Mouse (Mus musculus) heart, embryonic 12.5 days (tissue): Measurements from ENCODE around the gene Hs3st5. TPM values are rescaled to one million over a fixed set of nuclear protein-coding genes. Genes with fewer than 3 reads are reported as not detected.
"Not testable (repeated sequence)": the region's sequence is repeated elsewhere in the genome, so short reads cannot be mapped to it uniquely, and the experiment has no call there.

ENCODE experiments used
- ATAC-seq: fragments of 200-750 bp; cut with Nextera tagmentation; 2 replicates; pipeline ENCODE4 v1.8.0; 2017; ENCODE audit warnings: moderate TSS enrichment, moderate library complexity; ENCODE audit not compliant: insufficient number of reproducible peaks, low FRiP score
- H3K27ac ChIP-seq: fragments of 300-500 bp; sonication (generic); 2 replicates; pipeline ENCODE4 v1.5.1; 2016; ENCODE audit warnings: mild to moderate bottlenecking, moderate library complexity; ENCODE audit not compliant: poor library complexity, severe bottlenecking
- H3K27me3 ChIP-seq: fragments of 300-500 bp; sonication (generic); replicated peaks from 2 replicates; pipeline ENCODE4 v1.6.1; 2016; ENCODE audit warnings: mild to moderate bottlenecking, moderate library complexity
- H3K36me3 ChIP-seq: fragments of 300-500 bp; sonication (generic); 2 replicates; pipeline ENCODE4 v1.6.1; 2016; ENCODE audit warnings: mild to moderate bottlenecking, moderate library complexity
- H3K4me1 ChIP-seq: fragments of 300-500 bp; sonication (generic); replicated peaks from 2 replicates; pipeline ENCODE4 v1.6.1; 2016; ENCODE audit warnings: mild to moderate bottlenecking
- H3K4me2 ChIP-seq: fragments of 300-500 bp; sonication (generic); 2 replicates; pipeline ENCODE4 v1.6.1; 2016; ENCODE audit warnings: mild to moderate bottlenecking, moderate library complexity
- H3K4me3 ChIP-seq: fragments of 300-500 bp; sonication (generic); 2 replicates; pipeline ENCODE4 v1.5.1; 2016; ENCODE audit warnings: mild to moderate bottlenecking
- H3K9ac ChIP-seq: fragments of 300-500 bp; sonication (generic); 2 replicates; pipeline ENCODE4 v1.6.1; 2016; ENCODE audit warnings: mild to moderate bottlenecking, moderate library complexity
- H3K9me3 ChIP-seq: fragments of 300-500 bp; sonication (generic); replicated peaks from 2 replicates; pipeline ENCODE4 v1.6.1; 2016; ENCODE audit warnings: mild to moderate bottlenecking, moderate library complexity
- WGBS: fragments of 180-500 bp; shearing (Covaris S2); methylation state at CpG from one replicate; pipeline ENCODE4 v1.1.7; 2016; 5-methylcytosine and 5-hydroxymethylcytosine counted together
- polyA plus RNA-seq: library from polyadenylated mRNA; unstranded; fragments of >200 nt; fragmentation: Nextera tagmentation; extraction: Ambion mirVana; gene quantifications from 2 replicates; pipeline ENCODE4 v1.2.1, GENCODE M21; 2016

Gene Hs3st5
- polyA plus RNA-seq, 1 experiment from 2014 or later: 0.26 TPM

DNA sequence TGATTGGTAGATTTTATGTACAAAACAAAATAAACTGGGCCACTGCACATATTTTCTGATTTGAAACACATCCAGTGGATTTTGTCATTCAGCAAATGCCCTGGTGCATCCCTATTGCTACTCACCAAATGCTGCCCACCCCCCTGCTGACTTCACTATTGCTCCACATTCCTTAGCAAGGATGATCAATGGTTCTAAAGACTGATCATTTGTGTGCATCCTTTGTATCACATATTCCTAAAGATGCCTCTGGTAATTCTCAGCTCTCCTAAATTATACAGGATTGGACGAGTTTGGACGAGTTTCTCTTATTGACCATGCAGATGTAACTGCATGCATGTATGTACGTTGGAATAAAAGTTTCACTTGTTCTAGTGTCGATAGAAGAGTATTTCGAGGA, 52.1 kb downstream of the Hs3st5 start:
- no peak for ATAC-seq
- Histone ChIP-seq H3K4me1 (peaks cover 9% of the 10 kb centered on the region), H3K9ac (no peak overlapping the region), H3K27ac (no peak overlapping the region), H3K4me3 (no peak overlapping the region), H3K36me3 (no peaks in the 10 kb centered on the region), H3K27me3 (no peaks in the 10 kb centered on the region), H3K9me3 (no peaks in the 10 kb centered on the region), H3K4me2 (no peak overlapping the region)
- whole genome bisulfite sequencing: 77% methylated on average over 5 of the region's 5 CpGs

DNA sequence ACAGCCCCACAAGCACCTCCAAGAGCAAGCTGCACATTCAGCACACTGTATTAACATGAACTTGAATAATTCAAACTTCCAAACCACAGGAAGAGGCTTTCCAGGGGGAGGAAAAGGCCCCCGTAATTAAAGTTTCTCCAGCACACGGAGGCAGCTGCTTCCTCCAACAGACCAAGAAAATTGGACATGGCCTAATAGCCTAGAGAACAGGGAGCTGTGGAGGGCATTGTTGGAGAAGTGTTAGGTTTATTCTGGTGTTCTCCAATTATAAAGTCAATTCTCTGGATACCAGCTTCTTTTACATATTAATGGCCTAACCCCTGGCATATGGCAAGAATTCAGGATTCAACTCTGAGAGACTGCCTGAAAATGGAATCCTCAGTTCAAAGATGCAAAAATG, 60.6 kb downstream of the Hs3st5 start:
- Histone ChIP-seq H3K4me3 (no peak overlapping the region), H3K36me3 (no peaks in the 10 kb centered on the region), H3K4me2 (no peak overlapping the region), H3K27me3 (no peaks in the 10 kb centered on the region), H3K4me1 (no peaks in the 10 kb centered on the region), H3K9me3 (no peaks in the 10 kb centered on the region), H3K27ac (no peak overlapping the region), H3K9ac (no peak overlapping the region)
- 47% methylated on average over 2 of the region's 2 CpGs for WGBS
- ATAC-seq: no peak

DNA sequence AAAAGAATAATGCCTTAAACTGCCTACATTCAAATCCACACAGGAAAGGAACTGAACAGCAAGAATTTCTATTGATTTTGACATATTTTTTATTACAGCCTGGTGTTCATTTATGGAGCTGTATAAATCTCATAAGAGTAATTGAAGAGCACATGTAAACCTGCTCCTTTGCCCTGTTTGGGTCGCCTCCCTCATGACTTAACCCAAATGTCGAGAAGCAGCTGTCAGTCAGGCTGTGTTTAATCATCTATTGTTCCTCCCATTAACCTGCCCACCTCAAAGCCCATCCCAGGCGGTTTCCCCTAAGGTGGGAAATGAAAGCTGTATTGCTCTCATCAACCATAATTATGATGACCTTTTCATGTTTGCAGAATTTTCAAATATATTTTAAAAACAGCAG, 65.9 kb downstream of the Hs3st5 start:
- Histone ChIP-seq H3K27me3 (no peaks in the 10 kb centered on the region), H3K9ac (no peak overlapping the region), H3K9me3 (no peaks in the 10 kb centered on the region), H3K4me1 (no peaks in the 10 kb centered on the region), H3K4me3 (no peak overlapping the region), H3K4me2 (no peak overlapping the region), H3K36me3 (no peaks in the 10 kb centered on the region), H3K27ac (no peak overlapping the region)
- ATAC-seq: no peak
- WGBS: 70% methylated on average over 3 of the region's 3 CpGs

GRCm38 (mm10) chr10:36578375-36579145, 71.9 kb downstream of the Hs3st5 start:
- no peak overlapping the region for H3K9ac ChIP-seq
- H3K36me3 ChIP-seq: no peaks in the 10 kb centered on the region
- H3K4me2 ChIP-seq: no peak overlapping the region
- no peaks in the 10 kb centered on the region for H3K27me3 ChIP-seq
- H3K9me3 ChIP-seq: no peaks in the 10 kb centered on the region
- no peak overlapping the region for H3K27ac ChIP-seq
- no peak for ATAC-seq
- WGBS: 74% methylated on average over 4 of the region's 4 CpGs
- H3K4me1 ChIP-seq: no peaks in the 10 kb centered on the region
- H3K4me3 ChIP-seq: no peak overlapping the region

DNA sequence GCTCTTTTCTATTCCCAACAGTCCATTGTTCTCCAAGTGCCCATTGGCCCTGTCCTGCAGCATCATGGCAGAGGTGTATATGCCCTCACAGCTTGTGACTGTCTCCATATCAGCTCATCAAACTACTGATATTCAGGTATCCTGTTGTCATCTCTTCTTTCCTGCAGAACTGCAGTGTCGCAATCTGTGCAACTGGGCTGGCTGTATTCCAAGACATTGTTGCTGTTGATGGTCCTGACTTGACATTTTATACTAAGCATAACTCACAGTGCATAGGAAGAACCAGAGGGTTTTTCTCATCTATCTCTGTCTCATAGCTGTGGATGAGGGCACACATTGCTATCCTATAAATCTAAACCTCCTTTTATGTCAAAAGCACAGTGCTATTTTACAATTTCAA, 103.8 kb downstream of the Hs3st5 start:
- H3K36me3 ChIP-seq: no peaks in the 10 kb centered on the region
- no peak overlapping the region for H3K4me3 ChIP-seq
- H3K9me3 ChIP-seq: peaks cover 8% of the 10 kb centered on the region; the same call in 1 of the 2 replicates
- no peak overlapping the region for H3K9ac ChIP-seq
- H3K4me1 ChIP-seq: no peaks in the 10 kb centered on the region
- H3K27ac ChIP-seq: no peak overlapping the region
- 57% methylated on average over 1 of the region's 1 CpGs for WGBS
- no peak overlapping the region for H3K4me2 ChIP-seq
- ATAC-seq: no peak
- no peaks in the 10 kb centered on the region for H3K27me3 ChIP-seq

GRCm38 (mm10) chr10:36611415-36611814, 104.8 kb downstream of the Hs3st5 start:
- not testable (repeated sequence) for H3K27ac ChIP-seq, H3K4me2 ChIP-seq, H3K9me3 ChIP-seq, H3K4me3 ChIP-seq, H3K4me1 ChIP-seq, H3K27me3 ChIP-seq, ATAC-seq, H3K36me3 ChIP-seq, H3K9ac ChIP-seq
- 53% methylated on average over 1 of the region's 1 CpGs for WGBS

DNA sequence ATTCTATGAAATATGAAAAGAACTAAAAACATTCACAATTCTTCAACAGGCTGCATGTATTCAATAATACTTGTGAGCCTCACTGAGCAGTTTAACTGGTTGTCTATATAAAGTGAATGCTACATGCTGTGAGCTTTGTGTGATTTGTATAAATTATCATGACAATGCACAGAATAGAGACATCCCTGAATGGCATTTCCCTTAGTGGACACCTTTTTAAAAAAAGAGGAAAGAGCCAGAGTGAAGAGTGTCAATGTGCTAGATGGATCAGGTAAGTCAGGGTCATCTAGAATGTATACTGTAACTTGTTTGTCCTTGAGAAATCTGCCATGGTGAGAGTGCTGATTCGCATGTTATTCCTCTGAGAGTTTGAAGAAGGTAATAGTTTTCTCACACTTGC, 116.4 kb downstream of the Hs3st5 start:
- Histone ChIP-seq H3K4me2 (no peak overlapping the region), H3K36me3 (no peaks in the 10 kb centered on the region), H3K9me3 (no peaks in the 10 kb centered on the region), H3K4me3 (no peak overlapping the region), H3K9ac (no peak overlapping the region), H3K27ac (no peak overlapping the region), H3K27me3 (no peaks in the 10 kb centered on the region), H3K4me1 (no peaks in the 10 kb centered on the region)
- 85% methylated on average over 1 of the region's 1 CpGs for WGBS
- ATAC-seq: no peak

DNA sequence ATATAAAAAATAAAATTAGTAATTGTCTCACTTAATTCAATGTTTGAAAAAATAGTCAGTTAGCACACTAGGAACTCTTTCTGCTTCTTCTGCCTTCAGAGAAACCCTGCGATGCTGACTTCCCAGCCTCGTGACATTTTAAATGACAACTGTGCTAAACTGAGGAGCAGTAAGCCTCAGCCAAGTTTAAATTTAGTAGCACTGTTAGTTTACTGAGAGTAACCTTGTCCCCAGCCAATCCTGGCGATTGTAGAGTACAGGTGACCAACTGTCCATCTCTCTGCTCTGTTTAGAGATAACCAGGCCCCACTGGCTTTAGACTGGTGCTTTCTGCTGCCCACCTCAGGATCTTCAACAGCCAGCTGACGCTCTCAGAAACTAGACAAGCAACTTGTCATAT, 121.3 kb downstream of the Hs3st5 start:
- H3K4me2 ChIP-seq: no peak overlapping the region
- no peak overlapping the region for H3K27ac ChIP-seq
- no peaks in the 10 kb centered on the region for H3K36me3 ChIP-seq
- no peak overlapping the region for H3K4me3 ChIP-seq
- no peaks in the 10 kb centered on the region for H3K4me1 ChIP-seq
- no peak for ATAC-seq
- H3K27me3 ChIP-seq: no peaks in the 10 kb centered on the region
- no peaks in the 10 kb centered on the region for H3K9me3 ChIP-seq
- 68% methylated on average over 4 of the region's 4 CpGs for WGBS
- no peak overlapping the region for H3K9ac ChIP-seq

DNA sequence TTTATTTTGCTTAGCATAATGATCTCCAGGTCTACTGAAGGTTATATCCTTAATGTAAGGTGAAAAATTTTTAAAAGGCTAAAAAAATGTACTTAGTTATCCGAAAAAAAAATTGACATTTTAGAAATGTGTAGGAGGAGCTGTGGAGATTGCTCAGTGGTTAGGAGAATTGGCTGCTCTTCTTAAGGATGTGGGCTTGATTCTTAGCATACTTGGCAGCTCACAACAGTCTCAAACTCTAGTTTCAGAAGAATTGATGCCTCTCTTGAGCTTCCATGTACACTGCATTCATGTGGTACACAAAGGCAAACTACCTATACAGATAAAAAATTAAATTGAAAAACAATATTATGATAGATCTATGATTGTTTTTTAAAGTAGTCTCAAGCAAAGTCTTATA, 125.1 kb downstream of the Hs3st5 start:
- no peak overlapping the region for H3K27ac ChIP-seq
- H3K4me3 ChIP-seq: no peak overlapping the region
- no peaks in the 10 kb centered on the region for H3K27me3 ChIP-seq
- H3K4me2 ChIP-seq: no peak overlapping the region
- no peak for ATAC-seq
- no peak overlapping the region for H3K9ac ChIP-seq
- no peaks in the 10 kb centered on the region for H3K36me3 ChIP-seq
- 50% methylated on average over 1 of the region's 1 CpGs for WGBS
- no peaks in the 10 kb centered on the region for H3K9me3 ChIP-seq
- H3K4me1 ChIP-seq: no peaks in the 10 kb centered on the region

- 77% methylated on average over 5 of the region's 5 CpGs for WGBS
- H3K27ac ChIP-seq: no peak overlapping the region
- H3K4me1 ChIP-seq: no peaks in the 10 kb centered on the region
- H3K27me3 ChIP-seq: no peaks in the 10 kb centered on the region
- H3K36me3 ChIP-seq: no peaks in the 10 kb centered on the region
- no peak for ATAC-seq
- H3K9ac ChIP-seq: no peak overlapping the region
- H3K4me2 ChIP-seq: no peak overlapping the region
- H3K9me3 ChIP-seq: no peaks in the 10 kb centered on the region
- no peak overlapping the region for H3K4me3 ChIP-seq
Observed at GRCm38 (mm10) chr10:36650653-36651052, 144.0 kb downstream of the Hs3st5 start.

GRCm38 (mm10) chr10:36713974-36714373, 207.4 kb downstream of the Hs3st5 start:
- Histone ChIP-seq H3K4me3 (no peak overlapping the region), H3K27me3 (no peaks in the 10 kb centered on the region), H3K9ac (no peak overlapping the region), H3K4me2 (no peak overlapping the region), H3K9me3 (no peaks in the 10 kb centered on the region), H3K4me1 (no peaks in the 10 kb centered on the region), H3K27ac (no peak overlapping the region), H3K36me3 (no peaks in the 10 kb centered on the region)
- WGBS: 72% methylated on average over 3 of the region's 3 CpGs
- ATAC-seq: no peak

GRCm38 (mm10) chr10:36726239-36726638, 219.6 kb downstream of the Hs3st5 start:
- ATAC-seq: no peak
- Histone ChIP-seq H3K4me2 (no peak overlapping the region), H3K27ac (no peak overlapping the region), H3K27me3 (no peaks in the 10 kb centered on the region), H3K4me3 (no peak overlapping the region), H3K9me3 (no peaks in the 10 kb centered on the region; the same call in 1 of the 2 replicates), H3K9ac (no peak overlapping the region), H3K4me1 (no peaks in the 10 kb centered on the region), H3K36me3 (no peaks in the 10 kb centered on the region)
- WGBS: 84% methylated on average over 3 of the region's 3 CpGs
